Mouse (Mus musculus): ENCODE results near the gene Pde1c.

DNA sequence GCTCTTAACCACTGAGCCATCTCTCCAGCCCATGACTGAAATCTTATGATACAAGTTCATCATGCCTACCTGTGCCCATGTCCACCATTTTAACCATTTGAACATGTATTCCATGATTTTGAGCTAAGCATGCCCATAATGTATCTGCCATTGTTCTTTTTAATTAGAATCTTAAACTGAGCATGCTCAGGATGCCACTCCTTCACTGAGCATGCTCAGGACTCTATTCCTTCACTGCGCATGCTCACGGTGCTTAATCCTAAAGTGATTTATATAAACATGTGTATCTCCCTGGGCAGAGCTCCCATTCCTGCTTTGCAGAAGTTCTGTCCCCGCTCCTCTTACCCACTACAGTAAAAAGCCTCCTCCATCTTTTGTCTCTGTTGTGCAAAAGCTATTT, 520.3 kb downstream of the Pde1c start:
- TF ChIP-seq CTCF (IDR thresholded peaks at IDR 0.05; ENCODE audit: extremely low read depth, insufficient read depth, low read length) (no peak), POLR2A (IDR thresholded peaks at IDR 0.05; ENCODE audit: extremely low read depth, insufficient read depth, low read length) (no peak)

Data from cortical plate, adult 2 months (tissue).